Mouse (Mus musculus) layer of hippocampus, adult 2 months (tissue): ENCODE data around the gene Cacng6. TPM values are rescaled to one million over a fixed set of nuclear protein-coding genes. Genes with fewer than 3 reads are reported as not detected.
A peak's percentile ranks its signal among the peaks of the same experiment; 100 is the strongest.

Experiments
- DNase-seq, 2 experiments: peaks; one replicate each; pipeline ENCODE4 v3.0.0; 2022; ENCODE audit warnings: low spot score in 2 of 2
- H3K27ac ChIP-seq: fragments of 200-600 bp; 2 replicates; pipeline ENCODE4 v1.8.1; 2022
- H3K4me3 ChIP-seq: fragments of 200-600 bp; 2 replicates; pipeline ENCODE4 v1.8.1; 2022; ENCODE audit warnings: mild to moderate bottlenecking
- CTCF ChIP-seq: fragments of 200-600 bp; conservative IDR thresholded peaks from 2 replicates; pipeline ENCODE4 v1.8.1; 2022; ENCODE audit warnings: antibody characterized with exemption, mild to moderate bottlenecking, moderate library complexity
- long read RNA-seq, 2 experiments: library from polyadenylated mRNA; stranded (forward); transcript quantifications; one replicate each; pipeline ENCODE4 v2.0.0; 2021; ENCODE audit warnings: borderline mapping rate in 2 of 2
- total RNA-seq, 2 experiments: library from RNA; stranded (reverse); gene quantifications; 2 replicates each; pipeline ENCODE4 v1.2.3; 2021

Gene Cacng6
- total RNA-seq: 1 to 10 TPM; 1.9 to 2.2 TPM
- long read RNA-seq, experiment 1: 0 reads
- long read RNA-seq, experiment 2, partial matches to known transcripts: 1 of 2 reads
- long read RNA-seq, experiment 2, other reads (novel, unspliced or antisense): 1 of 2 reads

GRCm38 (mm10) chr7:3423895-3424294 lies at the start of gene Cacng6:
Gene Cacng6 (plus strand): TSS chr7:3424195.
- Histone ChIP-seq H3K4me3 (peak within 1 kb of the TSS; percentile 3), H3K27ac (peak within 1 kb of the TSS; percentile 95)
- DNase-seq: no peak

GRCm38 (mm10) chr7:3376831-3377230 lies 47.2 kb upstream of the Cacng6 start:
- Histone ChIP-seq H3K4me3 (no peak overlapping the region), H3K27ac (no peak overlapping the region)
- peak; percentile 83 for TF ChIP-seq CTCF
- peak in 1 of 2 experiments; percentile 64 for DNase-seq

More at GRCm38 (mm10) chr7:3423895-3424294, at the start of gene Cacng6:
- TF ChIP-seq CTCF: no peak

- TF ChIP-seq CTCF: no peak
Observed at GRCm38 (mm10) chr7:3382123-3382522, 41.9 kb upstream of the Cacng6 start.

GRCm38 (mm10) chr7:3384807-3385319 lies 39.1 kb upstream of the Cacng6 start:
- TF ChIP-seq CTCF: no peak
- Histone ChIP-seq H3K27ac (peak overlapping the region; percentile 67; the same call in 1 of the 2 replicates), H3K4me3 (peak overlapping the region; percentile 25; the same call in 1 of the 2 replicates)
- no peak for DNase-seq

More at GRCm38 (mm10) chr7:3382123-3382522, 41.9 kb upstream of the Cacng6 start:
- no peak overlapping the region for H3K4me3 ChIP-seq
- DNase-seq: no peak
- no peak overlapping the region for H3K27ac ChIP-seq

GRCm38 (mm10) chr7:3386036-3386730 lies 37.8 kb upstream of the Cacng6 start:
- peak overlapping the region; percentile 47; the same call in 1 of the 2 replicates for H3K4me3 ChIP-seq

GRCm38 (mm10) chr7:3387761-3388160 lies 36.2 kb upstream of the Cacng6 start:
- no peak for TF ChIP-seq CTCF
- no peak for DNase-seq
- H3K27ac ChIP-seq: peak overlapping the region; percentile 52; the same call in 1 of the 2 replicates
- H3K4me3 ChIP-seq: peak overlapping the region; percentile 47

More at GRCm38 (mm10) chr7:3386036-3386730, 37.8 kb upstream of the Cacng6 start:
- no peak for TF ChIP-seq CTCF
- peak overlapping the region; percentile 67; the same call in 1 of the 2 replicates for H3K27ac ChIP-seq
- DNase-seq: no peak

- Histone ChIP-seq H3K4me3 (peak overlapping the region; percentile 60), H3K27ac (peak overlapping the region; percentile 96)
- DNase-seq: no peak
- no peak for TF ChIP-seq CTCF
Observed at GRCm38 (mm10) chr7:3388885-3389284, 35.1 kb upstream of the Cacng6 start.

GRCm38 (mm10) chr7:3389444-3390412 lies 34.3 kb upstream of the Cacng6 start:
- no peak for TF ChIP-seq CTCF
- H3K27ac ChIP-seq: peak overlapping the region; percentile 96

GRCm38 (mm10) chr7:3390413-3391080 lies 33.4 kb upstream of the Cacng6 start, which contains the start of gene Cacng8:
Gene Cacng8 (plus strand): TSS chr7:3390683.
- H3K27ac ChIP-seq: peak within 1 kb of the TSS; percentile 96
- peak within 1 kb of the TSS; percentile 60 for H3K4me3 ChIP-seq
- TF ChIP-seq CTCF: no peak
- DNase-seq: no peak

More at GRCm38 (mm10) chr7:3389444-3390412, 34.3 kb upstream of the Cacng6 start:
- peak; percentile 85 to 90 for DNase-seq
- peak overlapping the region; percentile 60 for H3K4me3 ChIP-seq

- peak overlapping the region; percentile 96 for H3K27ac ChIP-seq
- TF ChIP-seq CTCF: no peak
- no peak for DNase-seq
- H3K4me3 ChIP-seq: peak overlapping the region; percentile 60
Observed at GRCm38 (mm10) chr7:3391081-3391451, 32.9 kb upstream of the Cacng6 start.

- TF ChIP-seq CTCF: no peak
- Histone ChIP-seq H3K27ac (peak overlapping the region; percentile 96), H3K4me3 (peak overlapping the region; percentile 60)
- DNase-seq: peak in 1 of 2 experiments; percentile 58
Observed at GRCm38 (mm10) chr7:3391809-3392208, 32.2 kb upstream of the Cacng6 start.

GRCm38 (mm10) chr7:3397355-3397754 lies 26.6 kb upstream of the Cacng6 start:
- Histone ChIP-seq H3K27ac (peak overlapping the region; percentile 46; the same call in 1 of the 2 replicates), H3K4me3 (peak overlapping the region; percentile 60)
- DNase-seq: no peak
- TF ChIP-seq CTCF: no peak
